Mouse (Mus musculus): ENCODE data around the gene Appbp2.

GRCm38 (mm10) chr11:85211151-85211550 lies 23.8 kb downstream of the Appbp2 start:
- TF ChIP-seq POLR2A (IDR thresholded peaks at IDR 0.05; ENCODE audit: insufficient read length, low read depth) (no peak), CEBPB (IDR thresholded peaks at IDR 0.05; ENCODE audit: insufficient read depth, poor library complexity, severe bottlenecking) (no peak), MAX (IDR thresholded peaks at IDR 0.05; ENCODE audit: low read depth) (no peak), REST (IDR thresholded peaks at IDR 0.05; ENCODE audit: insufficient read depth, insufficient read length) (no peak), SRF (IDR thresholded peaks at IDR 0.05; ENCODE audit: control insufficient read depth, insufficient read length, low read depth) (no peak), USF1 (IDR thresholded peaks at IDR 0.05; ENCODE audit: low read depth) (no peak), MYOG (IDR thresholded peaks at IDR 0.05; ENCODE audit: control insufficient read depth in 1 of 3, insufficient read depth in 1 of 3, insufficient read length in 2 of 3, low read depth in 2 of 3) (no peak), TCF3 (IDR thresholded peaks at IDR 0.05; ENCODE audit: insufficient read length, low read depth) (no peak), POLR2AphosphoS2 (IDR thresholded peaks at IDR 0.05; ENCODE audit: insufficient read length, low read depth) (no peak), E2F4 (IDR thresholded peaks at IDR 0.05; ENCODE audit: insufficient read depth) (no peak), TCF12 (IDR thresholded peaks at IDR 0.05; ENCODE audit: insufficient read depth, poor library complexity, severe bottlenecking) (no peak)
